Mouse (Mus musculus): ENCODE measurements around the gene Gm14781. TPM values are rescaled to one million over a fixed set of nuclear protein-coding genes. Genes with fewer than 3 reads are reported as not detected.

Gene Gm14781
- not detected for polyA plus RNA-seq (2014; fragmentation: Illumina TruSeq; extraction: RNeasy Lipid Tissue Mini Kit (QIAGEN cat#74804); ENCODE audit: low replicate concordance)

DNA sequence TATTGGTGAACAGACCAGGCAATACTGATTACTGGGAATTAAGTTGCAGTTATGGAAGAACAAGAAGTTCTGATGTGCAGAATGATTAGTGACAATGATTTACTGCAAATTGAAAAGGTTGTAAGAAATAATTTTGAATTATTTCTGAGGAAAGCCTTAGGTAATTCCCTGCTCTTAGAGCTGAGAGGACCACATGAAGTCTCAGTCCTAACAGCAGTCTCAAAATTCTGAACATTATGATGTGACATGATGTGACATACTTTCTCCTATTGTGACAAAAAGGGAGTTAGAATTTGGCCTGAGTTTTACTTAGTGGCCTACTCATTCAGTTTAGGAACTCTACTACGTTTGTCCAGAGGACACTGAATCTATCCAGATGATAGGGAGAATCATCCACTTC lies at the start of gene Gm14781:
TSS of gene Gm14781 (plus strand) at position 301 of the 400 bp plus-strand sequence.

Other genes starting within 250 kb of the Gm14781 start
- not detected for gene Gm5072, start 239.7 kb upstream of the Gm14781 start, polyA plus RNA-seq (2014; fragmentation: Illumina TruSeq; extraction: RNeasy Lipid Tissue Mini Kit (QIAGEN cat#74804); ENCODE audit: low replicate concordance)
- gene Gm8914, start 152.1 kb upstream of the Gm14781 start, polyA plus RNA-seq (2014; fragmentation: Illumina TruSeq; extraction: RNeasy Lipid Tissue Mini Kit (QIAGEN cat#74804); ENCODE audit: low replicate concordance): not detected
- gene 1700084M14Rik, start 56.3 kb upstream of the Gm14781 start, polyA plus RNA-seq (2014; fragmentation: Illumina TruSeq; extraction: RNeasy Lipid Tissue Mini Kit (QIAGEN cat#74804); ENCODE audit: low replicate concordance): not detected
- gene Mageb5, start 150.8 kb downstream of the Gm14781 start, polyA plus RNA-seq (2014; fragmentation: Illumina TruSeq; extraction: RNeasy Lipid Tissue Mini Kit (QIAGEN cat#74804); ENCODE audit: low replicate concordance): not detected

Measured in small intestine, adult 10 weeks (tissue).